Mouse (Mus musculus) neutrophil, adult 5-6 weeks (primary cell): ENCODE measurements around the gene E330034G19Rik. TPM values are rescaled to one million over a fixed set of nuclear protein-coding genes. Genes with fewer than 3 reads are reported as not detected.
"Not testable (repeated sequence)": the region's sequence is repeated elsewhere in the genome, so short reads cannot be mapped to it uniquely, and the experiment has no call there.

Experiments used
- ATAC-seq: fragments of 151-379, 151-347 bp; 2 replicates; pipeline ENCODE4 v1.8.0; 2017; ENCODE audit warnings: mild to moderate bottlenecking, moderate TSS enrichment; ENCODE audit not compliant: insufficient number of reproducible peaks, poor library complexity, low FRiP score, severe bottlenecking; ENCODE audit errors: extremely low read depth
- total RNA-seq: library from RNA; stranded (forward); fragments of 200-1000 nt; gene quantifications from 2 replicates; pipeline ENCODE4 v1.2.3, GENCODE M21; 2017

Gene E330034G19Rik
- not detected in 2 replicates for total RNA-seq

DNA sequence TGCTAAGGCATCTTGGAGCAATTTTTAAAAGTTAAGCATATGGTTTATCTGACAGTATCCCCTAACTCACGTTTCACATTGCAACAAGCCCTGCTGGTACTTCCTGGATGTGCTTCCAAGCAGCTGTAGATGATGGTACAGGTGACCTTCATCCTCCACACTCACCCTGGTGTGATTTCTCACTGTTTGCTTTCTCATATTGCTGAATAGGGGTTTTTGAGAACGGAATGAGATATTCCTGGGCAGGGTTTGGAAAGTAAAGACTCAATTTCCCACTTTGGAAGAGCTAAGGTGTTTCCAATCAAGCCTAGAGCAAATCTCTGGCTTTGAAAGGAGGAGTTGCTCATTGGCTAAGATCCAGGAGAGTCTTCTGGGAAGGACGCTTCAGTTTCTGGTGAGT, at the start of gene E330034G19Rik:
E330034G19Rik (plus strand) TSS at position 301 of the 400 bp plus-strand sequence.
- ATAC-seq: no peak

GRCm38 (mm10) chr14:24244330-24245176, 48.5 kb upstream of the E330034G19Rik start:
- ATAC-seq: no peak

DNA sequence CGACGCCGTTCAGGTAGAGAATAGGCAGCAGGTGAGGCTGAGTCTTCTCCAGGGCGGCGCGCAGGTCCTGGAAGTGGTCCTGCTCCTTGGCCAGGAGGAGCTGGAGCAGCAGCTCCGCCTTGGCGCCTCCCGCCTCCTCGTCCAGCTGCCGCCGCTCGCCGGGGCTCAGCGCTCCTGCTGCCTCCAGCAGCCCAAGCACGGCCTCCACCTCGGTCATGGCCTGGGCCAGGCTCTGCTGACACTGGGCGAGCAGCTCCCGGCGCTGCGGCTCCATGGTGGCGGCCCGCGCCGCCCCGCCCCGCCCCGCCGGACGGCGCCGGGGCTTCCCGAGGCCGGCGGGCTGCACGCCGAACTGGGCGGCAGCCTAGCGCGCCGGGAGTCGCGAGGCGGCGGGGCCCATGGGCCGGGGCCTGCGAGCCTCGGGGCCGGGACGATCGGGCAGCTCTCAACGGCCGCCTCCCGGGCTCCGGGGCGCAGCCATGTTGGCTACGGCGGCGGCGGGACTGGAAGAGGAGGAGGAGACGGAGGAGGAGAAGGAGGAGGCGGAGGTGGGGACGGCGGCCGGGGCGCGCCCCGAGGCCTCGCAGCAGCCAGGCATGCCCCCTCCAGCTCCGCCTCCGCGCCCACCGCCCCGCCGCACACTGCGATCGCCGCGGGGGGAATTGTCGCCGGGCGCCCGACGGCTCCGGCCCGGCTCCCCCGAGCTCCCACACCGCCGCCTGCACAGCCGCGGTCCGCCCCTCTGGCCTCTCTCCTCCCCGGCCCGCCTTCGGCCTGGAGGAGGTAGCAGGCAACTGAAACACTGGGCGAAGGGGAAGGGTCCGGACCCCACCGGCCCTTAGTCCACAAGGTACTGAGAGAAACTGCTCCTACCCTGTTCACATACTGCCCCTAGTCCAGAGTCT, 47.6 kb upstream of the E330034G19Rik start, which contains the start of gene Dlg5:
Dlg5 (minus strand) TSS at position 744 of the 905 bp plus-strand sequence.
- no peak for ATAC-seq

DNA sequence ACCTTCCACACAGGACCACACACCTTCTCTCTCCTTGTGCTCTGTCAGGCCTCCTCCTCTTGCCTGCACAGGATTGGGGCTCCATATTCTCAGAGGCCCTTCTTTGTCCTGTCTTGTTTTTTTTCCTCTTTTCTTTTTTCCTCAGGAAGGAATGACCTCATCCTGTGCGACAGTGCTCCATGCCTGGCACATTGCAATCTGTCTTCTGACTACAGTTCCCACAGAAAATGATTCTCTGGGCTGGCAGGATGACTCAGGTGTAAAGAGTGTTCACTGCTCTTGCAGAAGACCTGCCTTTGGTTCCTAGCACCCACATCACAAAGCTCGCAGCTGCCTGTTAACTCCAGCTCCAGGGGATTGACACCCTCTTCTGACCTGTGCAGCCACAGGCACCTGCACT, 43.1 kb upstream of the E330034G19Rik start:
- ATAC-seq: no peak

DNA sequence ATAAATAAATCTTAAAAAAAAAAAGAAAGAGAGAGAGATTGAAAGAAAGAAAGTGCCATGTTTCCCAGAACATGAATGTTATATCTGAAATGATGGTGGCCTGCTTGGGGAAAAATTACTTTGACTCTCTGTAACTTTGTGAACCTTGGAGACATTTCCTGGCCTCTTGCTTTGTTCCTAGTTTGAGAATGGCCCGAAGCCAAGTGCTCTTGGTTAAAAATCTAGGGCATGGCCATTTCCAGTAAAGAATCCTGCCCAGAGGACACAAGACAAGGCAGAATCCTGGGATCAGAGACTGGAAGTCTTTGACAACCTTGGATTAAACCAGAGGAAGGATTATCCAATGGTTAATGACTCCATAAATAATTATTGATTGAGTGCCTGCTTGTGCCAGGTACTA, 41.7 kb upstream of the E330034G19Rik start:
- ATAC-seq: no peak

DNA sequence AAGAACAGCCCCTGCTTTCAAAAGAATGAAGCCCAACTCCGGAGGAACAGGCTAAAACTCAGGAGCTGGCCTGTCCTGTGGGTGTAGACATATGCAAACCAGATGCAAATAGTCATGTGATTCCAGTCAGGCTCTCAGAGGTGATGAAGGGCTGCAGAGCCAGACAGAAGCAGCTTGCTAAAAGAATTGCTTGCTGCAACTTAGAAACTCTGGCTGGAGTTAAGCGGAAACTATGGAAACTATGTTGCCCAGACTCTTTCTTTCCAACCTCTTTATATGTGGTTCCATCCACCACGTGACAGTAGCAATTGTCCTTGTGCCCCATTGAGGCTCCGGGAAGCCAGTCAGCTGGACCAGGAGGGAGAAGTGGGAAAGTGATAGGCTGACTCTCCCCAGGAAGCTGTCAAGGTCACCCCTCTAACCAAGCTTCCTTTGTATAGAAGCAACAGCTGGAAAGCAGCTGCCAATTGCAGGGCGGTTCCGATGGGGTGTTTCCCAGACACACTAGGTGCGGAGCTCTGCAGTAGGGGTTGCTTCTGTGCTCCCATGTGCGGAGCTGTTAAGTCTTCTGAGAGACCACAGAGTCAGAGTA, 39.3 kb upstream of the E330034G19Rik start:
- no peak for ATAC-seq

DNA sequence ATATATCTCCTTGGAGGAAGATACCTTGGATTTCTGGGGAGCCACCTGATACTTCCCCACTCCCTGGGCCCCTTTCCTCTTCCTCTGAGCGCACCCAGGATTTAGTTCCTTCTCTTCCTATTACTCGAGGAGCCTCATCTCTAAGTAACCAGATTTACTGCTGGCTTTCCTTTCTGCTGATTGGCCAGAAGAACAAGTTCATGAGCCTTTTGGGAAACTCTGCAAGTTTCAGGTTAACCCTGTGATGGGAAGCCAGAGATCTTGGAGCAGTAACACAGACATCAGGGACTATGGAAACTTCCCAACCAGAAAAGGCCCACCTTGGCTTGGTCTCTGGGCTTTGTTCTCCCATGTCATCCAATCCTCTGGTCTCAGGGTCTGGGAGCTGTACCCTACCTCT, 37.1 kb upstream of the E330034G19Rik start:
- no peak for ATAC-seq

DNA sequence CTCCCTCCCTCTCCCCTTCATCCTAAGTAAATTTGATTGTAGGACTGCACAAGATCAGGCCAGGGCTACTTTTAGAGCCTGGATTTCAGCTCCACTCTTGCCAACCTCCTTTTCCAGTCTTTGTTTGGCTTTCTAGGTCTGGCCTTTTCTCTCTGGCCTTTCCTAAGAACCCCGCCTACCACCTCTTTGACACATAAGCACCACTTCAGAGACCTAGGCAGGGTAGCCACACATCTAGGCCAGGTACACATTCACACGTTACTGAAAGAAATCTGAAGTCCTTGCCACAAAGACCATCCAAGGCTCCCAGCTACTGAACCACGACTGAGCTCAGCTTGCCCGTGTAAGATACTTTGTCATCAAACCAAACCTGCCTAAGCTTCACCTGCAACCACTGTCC, 32.6 kb upstream of the E330034G19Rik start:
- no peak for ATAC-seq

DNA sequence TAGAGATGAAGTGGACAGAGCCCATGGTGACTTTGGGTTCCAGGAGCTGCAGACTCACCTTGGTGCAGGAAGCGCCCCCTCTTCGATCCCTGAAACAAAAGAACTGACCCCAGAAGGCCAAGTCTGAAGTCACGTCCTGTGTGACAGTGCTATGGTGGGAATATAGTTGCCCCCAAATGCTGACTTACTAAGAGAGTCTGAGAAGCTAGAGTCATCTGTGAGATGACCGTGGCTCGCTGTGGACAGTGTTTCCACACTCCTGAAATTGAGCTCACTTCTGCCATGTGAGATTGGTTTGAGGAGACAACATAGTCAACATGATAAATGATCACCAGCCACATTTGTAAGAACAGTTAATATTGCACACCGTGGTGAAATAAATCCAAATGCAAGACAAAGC, 30.6 kb upstream of the E330034G19Rik start:
- no peak for ATAC-seq

- no peak for ATAC-seq
Measured at GRCm38 (mm10) chr14:24262915-24263314, 30.1 kb upstream of the E330034G19Rik start.

DNA sequence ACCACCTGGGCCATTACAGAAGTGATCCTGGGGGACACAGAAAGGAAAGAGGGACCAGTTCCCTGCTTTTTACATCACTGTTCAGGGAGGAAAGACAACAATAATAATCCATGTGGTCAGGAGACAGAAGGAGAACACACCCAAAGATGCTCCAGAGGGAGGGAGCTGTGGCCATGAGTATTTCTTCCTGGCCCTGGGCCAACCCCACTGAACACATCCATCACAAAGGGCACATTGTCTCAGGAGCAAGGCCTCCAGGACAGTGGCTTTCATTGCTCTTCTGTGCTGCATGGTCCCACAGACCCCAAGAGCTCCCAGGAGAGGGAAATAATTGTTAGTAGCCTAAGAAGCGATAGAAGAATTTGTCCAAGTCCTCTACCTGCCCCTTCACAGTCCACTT, 23.4 kb upstream of the E330034G19Rik start:
- no peak for ATAC-seq

- ATAC-seq: no peak
Measured at GRCm38 (mm10) chr14:24273575-24273974, 19.4 kb upstream of the E330034G19Rik start.

- no peak for ATAC-seq
Measured at GRCm38 (mm10) chr14:24275534-24275933, 17.5 kb upstream of the E330034G19Rik start.

- no peak for ATAC-seq
Measured at GRCm38 (mm10) chr14:24281278-24281677, 11.7 kb upstream of the E330034G19Rik start.

- ATAC-seq: no peak
Measured at GRCm38 (mm10) chr14:24282276-24282675, 10.7 kb upstream of the E330034G19Rik start.

DNA sequence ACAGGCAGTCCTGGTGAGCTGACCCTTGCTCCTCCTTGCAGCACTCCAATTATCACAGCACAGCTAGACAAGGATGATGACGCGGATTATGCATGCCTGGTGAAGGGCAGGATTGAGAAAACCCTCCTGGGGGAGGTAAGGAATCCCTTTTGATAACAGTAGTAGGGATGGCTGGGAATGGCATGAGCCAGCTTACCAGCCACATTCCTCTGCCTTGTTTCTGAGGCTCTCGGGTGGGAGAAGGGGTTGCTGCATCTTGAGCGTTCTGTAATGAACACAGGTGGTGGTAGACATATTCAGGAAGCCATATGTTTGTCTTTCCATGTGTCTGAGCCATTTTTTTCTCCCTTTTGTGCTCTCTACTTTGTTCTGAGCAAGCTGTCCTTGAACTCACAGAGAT, 6.9 kb upstream of the E330034G19Rik start:
- no peak for ATAC-seq

GRCm38 (mm10) chr14:24290726-24291125, 2.3 kb upstream of the E330034G19Rik start:
- ATAC-seq: no peak

DNA sequence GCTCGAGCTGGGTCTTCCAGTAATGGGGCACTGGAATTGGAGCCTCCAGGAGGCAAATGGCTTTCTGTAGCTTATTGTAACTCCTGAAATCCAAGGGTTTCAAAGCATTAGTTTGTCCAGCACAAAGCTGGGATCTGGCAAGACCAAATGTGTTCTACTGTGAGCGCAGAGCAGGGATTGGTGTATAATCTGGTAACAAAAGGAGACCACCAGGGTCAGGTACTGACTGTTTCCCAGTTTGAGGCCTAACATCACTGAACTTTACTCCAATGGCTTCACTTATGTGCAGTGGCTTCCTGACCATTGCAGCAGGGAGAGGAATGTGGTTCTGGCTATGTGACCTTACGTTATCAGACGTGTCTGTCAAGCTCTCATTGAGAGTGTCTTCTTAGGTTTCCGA, 617 bp downstream of the E330034G19Rik start:
- ATAC-seq: no peak

DNA sequence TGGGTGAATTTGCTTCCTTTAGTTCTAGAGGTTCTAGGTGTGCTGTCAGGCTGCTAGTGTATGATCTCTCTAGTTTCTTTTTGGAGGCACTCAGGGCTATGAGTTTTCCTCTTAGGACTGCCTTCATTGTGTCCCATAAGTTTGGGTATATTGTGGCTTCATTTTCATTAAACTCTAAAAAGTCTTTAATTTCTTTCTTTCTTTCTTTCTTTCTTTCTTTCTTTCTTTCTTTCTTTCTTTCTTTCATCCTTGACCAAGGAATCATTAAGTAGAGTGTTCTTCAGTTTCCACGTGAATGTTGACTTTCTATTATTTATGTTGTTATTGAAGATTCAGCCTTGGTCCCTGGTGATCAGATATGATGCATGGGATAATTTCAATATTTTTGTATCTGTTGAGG, 9.1 kb downstream of the E330034G19Rik start:
- ATAC-seq: not testable (repeated sequence)
